Mouse (Mus musculus): Measurements from ENCODE around the gene Vsir.

DNA sequence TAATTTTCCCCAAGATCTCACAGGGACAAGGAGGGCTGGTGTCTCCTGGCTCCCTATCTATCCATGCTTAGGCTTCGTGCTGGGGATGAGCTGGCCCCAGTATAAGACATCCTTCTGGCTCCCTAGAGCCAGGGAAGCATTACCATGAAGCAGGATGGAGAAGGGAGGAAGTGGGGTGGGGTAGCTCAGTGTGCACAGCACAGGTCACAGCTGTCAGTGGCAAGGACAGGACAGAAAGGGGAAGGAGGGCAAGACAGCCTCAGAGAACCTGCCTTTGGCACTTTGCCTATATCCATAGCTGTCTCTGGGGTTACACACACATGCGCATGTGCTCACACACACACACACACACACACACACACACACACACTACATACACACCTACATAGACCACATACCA lies 41.7 kb downstream of the Vsir start:
- TF ChIP-seq CTCF (IDR thresholded peaks at IDR 0.05; ENCODE audit: borderline replicate concordance, insufficient read depth, low read depth, low read length) (no peak), POLR2A (IDR thresholded peaks at IDR 0.05; ENCODE audit: borderline replicate concordance, insufficient read depth, low read length) (no peak)
